Mouse (Mus musculus): ENCODE results near the gene Gpr39. TPM values are rescaled to one million over a fixed set of nuclear protein-coding genes. Genes with fewer than 3 reads are reported as not detected.

The Gpr39 gene
- total and polyA plus RNA-seq, 2 experiments from 2014 or later: 0.38 TPM; not detected in 1

DNA sequence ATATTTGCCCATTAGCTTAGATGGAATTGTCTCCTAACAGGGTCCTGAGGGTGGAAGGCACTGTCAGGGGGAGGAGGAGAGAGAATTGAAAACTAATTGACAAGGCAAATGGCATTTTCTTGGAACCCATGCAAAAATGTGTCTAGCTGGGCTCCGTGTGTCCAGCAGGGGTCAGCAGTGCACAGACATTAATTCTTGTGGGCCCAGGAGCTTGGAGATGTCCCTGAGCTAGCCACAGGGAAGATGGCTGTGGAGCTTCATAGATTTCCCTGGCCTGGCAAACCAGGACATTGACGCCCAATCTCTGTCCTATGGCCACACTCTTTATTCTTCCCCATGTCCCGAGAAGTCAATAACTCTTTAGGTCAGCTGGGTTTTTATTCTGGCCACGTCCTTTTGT, 113.0 kb downstream of the Gpr39 start:
- TF ChIP-seq CTCF (IDR thresholded peaks at IDR 0.05; ENCODE audit: low read depth): peak; percentile 85
- no peaks in the 10 kb centered on the region for H3K9me3 ChIP-seq (ENCODE audit: low read length)
- peak; percentile 50; the same call in 1 of the 2 replicates for ATAC-seq
- H3K4me1 ChIP-seq (ENCODE audit: insufficient read depth): no peaks in the 10 kb centered on the region
- H3K9ac ChIP-seq: no peak overlapping the region
- no peak overlapping the region for H3K4me2 ChIP-seq (ENCODE audit: low read depth)
- no peaks in the 10 kb centered on the region for H3K36me3 ChIP-seq (ENCODE audit: insufficient read depth)
- no peaks in the 10 kb centered on the region for H3K27me3 ChIP-seq (ENCODE audit: insufficient read depth, low read length)
- H3K4me3 ChIP-seq (ENCODE audit: low read depth, low read length): no peak overlapping the region
- WGBS: 22% methylated on average over 4 of the region's 4 CpGs
- no peak overlapping the region for H3K27ac ChIP-seq (ENCODE audit: low read depth, low read length)
- DNase-seq: peak; percentile 78

DNA sequence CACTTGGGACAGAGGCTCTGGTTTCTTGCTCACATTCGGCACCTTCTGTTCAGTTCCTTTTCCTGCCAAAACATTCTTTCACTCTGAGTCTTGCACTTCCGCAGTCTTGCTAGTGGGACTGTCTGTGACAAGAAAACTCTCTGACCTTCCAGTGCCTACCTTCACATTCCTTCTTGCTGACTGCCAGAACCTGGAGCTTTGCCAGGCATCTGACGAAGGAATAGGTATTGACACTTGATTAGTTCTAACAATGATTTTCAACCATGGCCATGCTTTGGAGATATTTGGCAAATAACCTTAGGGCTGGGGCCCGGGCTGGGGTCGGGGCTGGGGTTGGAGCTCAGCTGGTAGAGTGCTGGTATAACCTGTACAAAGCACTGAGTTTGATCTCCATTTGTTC, 123.7 kb downstream of the Gpr39 start:
- Histone ChIP-seq H3K4me2 (ENCODE audit: low read depth) (no peak overlapping the region), H3K4me1 (ENCODE audit: insufficient read depth) (no peaks in the 10 kb centered on the region), H3K9me3 (ENCODE audit: low read length) (0 out of 2 replicates have a peak, but pooled peaks cover 4% of the 10 kb centered on the region), H3K27me3 (ENCODE audit: insufficient read depth, low read length) (no peaks in the 10 kb centered on the region), H3K9ac (no peak overlapping the region), H3K27ac (ENCODE audit: low read depth, low read length) (no peak overlapping the region), H3K36me3 (ENCODE audit: insufficient read depth) (no peaks in the 10 kb centered on the region), H3K4me3 (ENCODE audit: low read depth, low read length) (no peak overlapping the region)
- no peak for TF ChIP-seq CTCF (IDR thresholded peaks at IDR 0.05; ENCODE audit: low read depth)
- ATAC-seq (no peak), DNase-seq (no peak)
- 89% methylated on average over 5 of the region's 5 CpGs for WGBS

DNA sequence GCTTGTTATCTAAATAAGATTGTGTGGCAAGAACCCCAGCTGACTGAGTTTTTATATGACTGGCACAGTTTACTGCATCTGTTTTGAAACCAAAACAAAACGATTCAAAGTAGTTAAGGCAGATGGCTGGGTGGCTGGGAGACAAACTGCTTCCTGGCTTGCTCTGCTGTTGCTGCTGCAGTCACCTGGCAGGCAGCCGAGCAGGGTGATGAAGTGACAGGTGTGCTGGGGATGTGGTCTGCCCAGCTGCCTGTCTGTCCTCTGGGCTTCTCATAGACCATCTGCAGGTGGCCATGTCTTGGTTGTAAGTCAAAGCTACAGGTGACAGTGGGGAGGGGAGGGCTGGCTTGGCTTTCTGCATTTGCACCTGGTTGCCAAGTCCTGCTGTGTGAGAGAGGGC, 131.6 kb downstream of the Gpr39 start:
- Histone ChIP-seq H3K9ac (no peak overlapping the region), H3K9me3 (ENCODE audit: low read length) (0 out of 2 replicates have a peak, but pooled peaks cover 4% of the 10 kb centered on the region), H3K36me3 (ENCODE audit: insufficient read depth) (no peaks in the 10 kb centered on the region), H3K4me3 (ENCODE audit: low read depth, low read length) (no peak overlapping the region), H3K27ac (ENCODE audit: low read depth, low read length) (0 out of 2 replicates have a peak overlapping the region, but pooled peaks have one; percentile 40), H3K27me3 (ENCODE audit: insufficient read depth, low read length) (no peaks in the 10 kb centered on the region), H3K4me1 (ENCODE audit: insufficient read depth) (no peaks in the 10 kb centered on the region), H3K4me2 (ENCODE audit: low read depth) (no peak overlapping the region)
- DNase-seq (peak; percentile 72), ATAC-seq (peak; percentile 80)
- TF ChIP-seq CTCF (IDR thresholded peaks at IDR 0.05; ENCODE audit: low read depth): no peak
- WGBS: 40% methylated on average over 2 of the region's 2 CpGs

DNA sequence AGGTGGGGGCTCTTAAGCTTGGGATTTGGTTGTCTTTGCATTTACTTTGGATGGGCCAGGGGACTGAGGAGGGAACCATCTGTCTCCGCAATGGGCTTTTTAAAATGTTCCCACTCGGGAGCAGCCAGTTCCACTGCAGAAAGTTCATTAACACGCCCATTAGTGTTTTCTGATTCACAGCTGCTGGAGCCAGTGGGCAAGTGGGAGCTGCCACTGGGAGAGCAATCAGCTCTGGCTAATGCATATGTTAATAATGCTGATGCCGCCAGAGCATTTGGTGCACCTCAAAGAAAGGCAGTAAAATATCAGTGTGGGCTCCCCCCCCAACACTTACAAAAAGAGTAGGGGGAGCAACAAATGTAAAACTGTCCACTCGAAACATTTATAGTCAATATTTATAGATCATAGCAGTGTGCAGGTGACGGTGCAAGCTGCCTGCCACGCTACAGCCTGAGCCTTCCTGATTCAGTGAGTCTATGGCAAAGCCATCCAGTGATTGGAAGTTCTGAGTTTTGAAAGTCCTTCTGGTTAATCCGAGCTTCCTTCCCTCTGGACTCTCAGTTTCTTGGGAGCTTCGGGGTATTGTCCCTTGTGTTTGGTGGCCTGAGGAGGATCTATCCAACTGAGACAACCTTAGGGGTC, 136.5 kb downstream of the Gpr39 start:
- no peak for ATAC-seq
- no peaks in the 10 kb centered on the region for H3K9me3 ChIP-seq (ENCODE audit: low read length)
- H3K4me2 ChIP-seq (ENCODE audit: low read depth): no peak overlapping the region
- H3K36me3 ChIP-seq (ENCODE audit: insufficient read depth): no peaks in the 10 kb centered on the region
- 66% methylated on average over 9 of the region's 9 CpGs for WGBS
- no peaks in the 10 kb centered on the region for H3K27me3 ChIP-seq (ENCODE audit: insufficient read depth, low read length)
- TF ChIP-seq CTCF (IDR thresholded peaks at IDR 0.05; ENCODE audit: low read depth): no peak
- H3K4me3 ChIP-seq (ENCODE audit: low read depth, low read length): no peak overlapping the region
- no peaks in the 10 kb centered on the region for H3K4me1 ChIP-seq (ENCODE audit: insufficient read depth)
- DNase-seq: no peak
- H3K9ac ChIP-seq: no peak overlapping the region
- no peak overlapping the region for H3K27ac ChIP-seq (ENCODE audit: low read depth, low read length)

DNA sequence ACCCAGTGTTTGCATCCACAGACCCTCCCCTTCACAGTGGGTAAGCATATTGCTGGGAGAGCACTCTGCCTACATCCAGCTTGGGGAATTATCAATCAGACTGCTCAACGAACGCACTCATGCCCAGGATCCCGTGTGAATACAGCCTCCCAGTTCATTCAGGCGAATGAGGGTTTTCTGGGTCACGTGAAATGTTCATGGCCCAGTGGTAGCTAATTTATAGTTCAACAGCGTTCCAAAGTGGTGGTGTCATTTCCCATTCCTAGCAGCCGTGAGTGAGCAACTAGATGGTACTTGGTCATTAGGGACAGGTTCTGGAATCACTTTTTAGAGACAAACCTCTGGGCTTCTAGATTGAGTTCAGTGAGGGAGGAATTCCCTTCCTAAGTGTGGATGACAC, 144.3 kb downstream of the Gpr39 start:
- no peak overlapping the region for H3K4me2 ChIP-seq (ENCODE audit: low read depth)
- no peaks in the 10 kb centered on the region for H3K9me3 ChIP-seq (ENCODE audit: low read length)
- no peak overlapping the region for H3K4me3 ChIP-seq (ENCODE audit: low read depth, low read length)
- no peaks in the 10 kb centered on the region for H3K36me3 ChIP-seq (ENCODE audit: insufficient read depth)
- no peaks in the 10 kb centered on the region for H3K4me1 ChIP-seq (ENCODE audit: insufficient read depth)
- no peak overlapping the region for H3K27ac ChIP-seq (ENCODE audit: low read depth, low read length)
- TF ChIP-seq CTCF (IDR thresholded peaks at IDR 0.05; ENCODE audit: low read depth): no peak
- ATAC-seq (no peak), DNase-seq (no peak)
- no peak overlapping the region for H3K9ac ChIP-seq
- 71% methylated on average over 7 of the region's 7 CpGs for WGBS
- no peaks in the 10 kb centered on the region for H3K27me3 ChIP-seq (ENCODE audit: insufficient read depth, low read length)

DNA sequence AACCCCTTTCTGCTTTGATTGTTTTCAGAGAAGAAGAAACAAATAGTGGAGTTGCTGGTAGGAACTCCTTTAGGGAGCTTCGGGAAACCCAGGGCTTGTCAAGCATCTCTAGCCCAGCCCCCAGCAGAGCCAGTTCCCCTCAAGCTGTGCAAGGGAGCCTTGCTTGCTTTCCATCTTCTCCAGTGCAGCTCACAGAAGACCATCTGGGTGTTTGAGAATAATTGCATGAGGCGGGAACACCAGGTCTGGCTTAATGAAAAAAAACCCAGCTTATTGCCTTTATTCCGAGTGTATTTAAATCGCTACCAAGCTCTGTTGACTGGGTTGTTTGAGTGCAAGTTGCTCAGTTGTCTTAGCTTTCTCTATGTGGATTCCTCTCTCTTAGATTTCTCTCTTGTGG, 146.8 kb downstream of the Gpr39 start:
- H3K4me3 ChIP-seq (ENCODE audit: low read depth, low read length): no peak overlapping the region
- WGBS: 76% methylated on average over 4 of the region's 4 CpGs
- H3K4me2 ChIP-seq (ENCODE audit: low read depth): no peak overlapping the region
- no peaks in the 10 kb centered on the region for H3K27me3 ChIP-seq (ENCODE audit: insufficient read depth, low read length)
- H3K4me1 ChIP-seq (ENCODE audit: insufficient read depth): no peaks in the 10 kb centered on the region
- H3K9me3 ChIP-seq (ENCODE audit: low read length): no peaks in the 10 kb centered on the region
- no peak overlapping the region for H3K9ac ChIP-seq
- peak; percentile 8 for DNase-seq
- TF ChIP-seq CTCF (IDR thresholded peaks at IDR 0.05; ENCODE audit: low read depth): no peak
- no peak for ATAC-seq
- no peaks in the 10 kb centered on the region for H3K36me3 ChIP-seq (ENCODE audit: insufficient read depth)
- H3K27ac ChIP-seq (ENCODE audit: low read depth, low read length): no peak overlapping the region

DNA sequence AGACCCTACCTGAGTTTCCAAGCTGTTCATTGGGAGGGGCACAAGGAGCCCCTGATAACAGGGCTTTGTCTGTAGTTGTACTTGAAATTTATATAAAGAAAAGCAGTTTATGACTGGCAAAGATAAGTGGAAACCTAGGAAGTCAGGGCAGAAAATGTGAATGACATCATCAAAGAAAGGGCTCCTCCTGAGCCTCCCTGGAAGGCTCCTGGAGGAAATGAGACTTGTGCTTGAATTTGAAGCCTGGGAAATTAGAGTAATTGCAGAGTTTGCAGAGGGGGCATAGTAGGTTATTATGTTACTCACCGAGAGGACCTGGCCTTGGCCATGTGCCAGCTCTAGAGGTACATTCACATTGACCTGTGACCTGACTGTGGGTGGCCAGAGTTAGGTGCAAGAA, 160.7 kb downstream of the Gpr39 start:
- no peaks in the 10 kb centered on the region for H3K27me3 ChIP-seq (ENCODE audit: insufficient read depth, low read length)
- H3K9me3 ChIP-seq (ENCODE audit: low read length): no peaks in the 10 kb centered on the region
- no peak overlapping the region for H3K4me3 ChIP-seq (ENCODE audit: low read depth, low read length)
- TF ChIP-seq CTCF (IDR thresholded peaks at IDR 0.05; ENCODE audit: low read depth): no peak
- H3K36me3 ChIP-seq (ENCODE audit: insufficient read depth): no peaks in the 10 kb centered on the region
- H3K9ac ChIP-seq: no peak overlapping the region
- no peak overlapping the region for H3K27ac ChIP-seq (ENCODE audit: low read depth, low read length)
- WGBS: 30% methylated on average over 1 of the region's 1 CpGs
- DNase-seq (no peak), ATAC-seq (no peak)
- no peaks in the 10 kb centered on the region for H3K4me1 ChIP-seq (ENCODE audit: insufficient read depth)
- H3K4me2 ChIP-seq (ENCODE audit: low read depth): no peak overlapping the region
